Mouse (Mus musculus) cerebellum, adult 2 months (tissue): ENCODE data around the gene Selp.

Experiments
- CTCF ChIP-seq: fragments of 200-500 bp; IDR thresholded peaks from 2 replicates; pipeline ENCODE4 v1.5.1; 2011; ENCODE audit warnings: low read depth, mild to moderate bottlenecking, control low read depth, low read length, moderate library complexity, borderline replicate concordance; ENCODE audit not compliant: insufficient read depth
- POLR2A ChIP-seq: fragments of 200-500 bp; IDR thresholded peaks from 2 replicates; pipeline ENCODE4 v1.6.1; 2011; ENCODE audit warnings: low read length, control low read depth, borderline replicate concordance; ENCODE audit not compliant: insufficient read depth

DNA sequence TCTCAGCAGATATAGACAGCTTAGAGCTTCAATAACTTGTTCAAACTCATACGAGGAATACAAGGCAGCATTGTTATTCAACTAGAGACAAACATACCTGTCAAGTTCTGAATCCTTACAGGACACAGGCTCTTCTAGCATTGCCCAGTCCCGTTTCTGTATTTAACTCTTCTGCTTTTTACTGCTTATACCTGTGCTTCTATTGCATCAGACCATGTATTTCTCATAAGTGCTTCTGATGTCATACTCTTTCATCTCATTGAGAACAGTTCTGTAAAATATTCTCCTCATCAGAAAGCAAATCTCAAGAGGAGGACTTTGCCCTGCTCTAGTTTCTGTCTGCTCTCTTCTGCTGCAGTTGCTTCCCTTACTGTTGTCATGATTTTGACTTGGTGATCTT is 17.2 kb upstream of the Selp start:
- TF ChIP-seq CTCF = no peak
- TF ChIP-seq POLR2A = no peak
